Mouse (Mus musculus): Measurements from ENCODE around the gene Zfp213.
A peak's percentile ranks its signal among the peaks of the same experiment; 100 is the strongest.

DNA sequence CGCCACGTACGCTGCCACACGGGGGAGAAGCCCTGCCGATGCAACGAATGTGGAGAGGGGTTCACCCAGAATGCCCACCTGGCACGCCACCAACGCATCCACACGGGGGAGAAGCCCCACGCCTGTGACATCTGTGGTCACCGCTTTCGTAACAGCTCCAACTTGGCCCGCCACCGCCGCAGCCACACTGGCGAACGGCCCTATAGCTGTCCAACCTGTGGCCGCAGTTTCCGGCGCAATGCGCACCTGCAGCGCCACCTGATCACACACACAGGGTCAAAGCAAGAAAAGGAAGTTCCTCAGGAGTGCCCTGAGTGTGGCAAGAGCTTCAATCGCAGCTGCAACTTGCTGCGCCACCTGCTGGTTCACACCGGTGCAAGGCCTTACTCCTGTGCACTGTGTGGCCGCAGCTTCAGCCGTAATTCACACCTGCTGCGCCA lies 46.3 kb upstream of the Zfp213 start:
- TF ChIP-seq EP300 (IDR thresholded peaks at IDR 0.05; ENCODE audit: low read depth): no peak
- TF ChIP-seq CTCF (IDR thresholded peaks at IDR 0.05; ENCODE audit: low read depth): peak; percentile 84
